Mouse (Mus musculus): ENCODE measurements at regions not wholly inside any gene's neighbourhood (a gene's known extent, or its start where the extent isn't known, plus 50 kb on each side); places are given as distances from the start of the nearest gene placed in this dataset.

DNA sequence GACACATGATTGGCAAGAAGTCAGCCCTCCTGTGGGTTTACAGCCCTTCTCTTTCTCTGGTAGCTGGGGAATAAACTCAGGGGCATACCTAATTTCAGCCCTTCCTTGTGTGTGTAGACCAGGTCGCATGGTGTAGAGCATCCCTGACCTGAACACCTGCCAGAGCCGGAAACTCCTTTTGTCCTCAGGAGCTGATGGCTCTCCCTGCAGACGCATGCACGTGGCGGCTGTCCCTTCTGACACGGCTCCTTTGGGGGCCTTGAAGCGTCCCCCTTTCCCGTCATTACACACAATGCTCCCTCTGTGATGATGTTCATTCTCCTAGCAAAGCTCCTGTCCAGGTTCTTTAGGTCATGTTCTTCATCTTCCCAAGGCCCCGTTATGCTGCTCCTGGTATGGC lies 203.3 kb downstream of the Diras2 start:
- TF ChIP-seq CTCF (IDR thresholded peaks at IDR 0.05; ENCODE audit: insufficient read depth, low read depth, low read length) (no peak), POLR2A (IDR thresholded peaks at IDR 0.05; ENCODE audit: insufficient read depth, low read depth, low read length) (no peak)

Data from olfactory bulb, adult 2 months (tissue).